Mouse (Mus musculus) erythroid progenitor cell, adult 5-6 weeks (primary cell): Measurements from ENCODE around the gene Copz2. TPM values are rescaled to one million over a fixed set of nuclear protein-coding genes. Genes with fewer than 3 reads are reported as not detected.

Experiments
- ATAC-seq: replicated peaks from 2 replicates; pipeline ENCODE4 v1.8.0; 2016; ENCODE audit warnings: moderate number of reproducible peaks, mild to moderate bottlenecking, moderate TSS enrichment, inconsistent platforms; ENCODE audit not compliant: poor library complexity, low FRiP score, severe bottlenecking
- total RNA-seq, 2 experiments: library from RNA; stranded (forward) in 1 of 2; stranded (reverse) in 1 of 2; fragments of 150-400 nt in 1 of 2; fragments of 186-747, 209-891 nt in 1 of 2; gene quantifications; 2 replicates each; pipeline versions ENCODE4 v1.2.3 to v1.2.4; 2015 to 2017; ENCODE audit warnings: low replicate concordance in 2 of 2

Copz2 gene
- total RNA-seq, 2 experiments from 2014 or later = not detected

- no peak for ATAC-seq
Measured at GRCm38 (mm10) chr11:96893203-96893842, 43.7 kb downstream of the Copz2 start.

- ATAC-seq = no peak
Measured at GRCm38 (mm10) chr11:96895886-96896285, 46.2 kb downstream of the Copz2 start.

DNA sequence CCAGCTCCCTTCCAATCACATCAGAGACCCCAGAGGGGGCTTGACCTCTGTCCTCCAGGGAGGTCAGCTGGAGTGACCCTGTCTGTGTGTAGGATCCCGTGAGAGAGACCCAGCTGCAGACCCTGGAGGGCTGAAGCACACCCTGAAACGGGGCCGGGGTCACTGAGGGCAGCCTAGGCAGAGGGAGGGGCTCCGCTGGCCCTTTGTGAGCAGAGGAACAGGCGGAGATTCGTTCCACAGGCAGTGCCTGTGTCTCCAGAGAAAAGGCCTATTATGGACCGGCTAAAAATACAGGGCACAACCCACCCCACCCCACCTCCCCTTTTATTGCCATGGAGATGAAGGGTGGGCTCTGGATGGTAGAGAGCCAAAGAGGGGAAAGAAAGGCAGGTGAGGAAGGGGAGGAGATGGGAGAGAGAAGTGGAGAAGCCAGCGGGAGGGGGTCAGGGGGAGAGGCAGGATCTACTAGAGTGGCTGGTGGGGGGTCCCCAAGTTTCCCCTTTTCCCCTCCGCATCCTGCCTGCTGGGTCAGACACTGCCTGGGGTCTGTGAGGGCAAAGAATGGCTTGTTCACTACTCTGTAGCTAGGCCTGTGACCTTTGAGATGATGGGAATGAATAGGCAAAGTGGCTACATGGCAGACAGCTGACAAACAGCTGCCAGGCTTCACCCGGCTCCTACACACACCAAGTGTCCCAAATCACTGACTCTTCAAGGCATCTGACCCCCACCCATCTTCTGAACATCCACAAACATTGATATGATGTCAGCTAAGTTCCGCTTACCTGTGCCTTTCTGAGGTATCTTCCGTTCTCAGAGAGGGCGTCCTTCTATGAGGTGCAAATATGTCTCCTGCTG, 50.0 kb downstream of the Copz2 start:
- ATAC-seq = no peak

DNA sequence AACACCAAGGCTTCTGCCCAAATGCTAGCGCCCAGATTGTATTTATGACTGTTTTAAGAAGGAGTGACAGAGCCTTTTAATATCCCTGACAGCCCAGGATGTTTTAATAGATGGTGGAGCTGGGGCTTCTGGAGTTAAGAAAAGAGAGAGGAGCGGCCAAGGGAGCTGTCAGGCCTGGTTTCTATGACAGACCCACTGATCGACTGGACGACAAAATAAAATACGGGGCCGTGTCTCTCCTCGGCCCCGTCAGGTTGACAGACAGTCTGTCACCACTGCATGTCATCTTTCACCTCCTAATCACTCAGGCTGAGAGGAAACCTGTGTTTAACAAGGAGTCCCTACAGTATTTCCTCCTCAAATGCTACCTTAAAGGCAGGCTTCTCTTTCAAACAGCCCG, 51.7 kb downstream of the Copz2 start:
- no peak for ATAC-seq

DNA sequence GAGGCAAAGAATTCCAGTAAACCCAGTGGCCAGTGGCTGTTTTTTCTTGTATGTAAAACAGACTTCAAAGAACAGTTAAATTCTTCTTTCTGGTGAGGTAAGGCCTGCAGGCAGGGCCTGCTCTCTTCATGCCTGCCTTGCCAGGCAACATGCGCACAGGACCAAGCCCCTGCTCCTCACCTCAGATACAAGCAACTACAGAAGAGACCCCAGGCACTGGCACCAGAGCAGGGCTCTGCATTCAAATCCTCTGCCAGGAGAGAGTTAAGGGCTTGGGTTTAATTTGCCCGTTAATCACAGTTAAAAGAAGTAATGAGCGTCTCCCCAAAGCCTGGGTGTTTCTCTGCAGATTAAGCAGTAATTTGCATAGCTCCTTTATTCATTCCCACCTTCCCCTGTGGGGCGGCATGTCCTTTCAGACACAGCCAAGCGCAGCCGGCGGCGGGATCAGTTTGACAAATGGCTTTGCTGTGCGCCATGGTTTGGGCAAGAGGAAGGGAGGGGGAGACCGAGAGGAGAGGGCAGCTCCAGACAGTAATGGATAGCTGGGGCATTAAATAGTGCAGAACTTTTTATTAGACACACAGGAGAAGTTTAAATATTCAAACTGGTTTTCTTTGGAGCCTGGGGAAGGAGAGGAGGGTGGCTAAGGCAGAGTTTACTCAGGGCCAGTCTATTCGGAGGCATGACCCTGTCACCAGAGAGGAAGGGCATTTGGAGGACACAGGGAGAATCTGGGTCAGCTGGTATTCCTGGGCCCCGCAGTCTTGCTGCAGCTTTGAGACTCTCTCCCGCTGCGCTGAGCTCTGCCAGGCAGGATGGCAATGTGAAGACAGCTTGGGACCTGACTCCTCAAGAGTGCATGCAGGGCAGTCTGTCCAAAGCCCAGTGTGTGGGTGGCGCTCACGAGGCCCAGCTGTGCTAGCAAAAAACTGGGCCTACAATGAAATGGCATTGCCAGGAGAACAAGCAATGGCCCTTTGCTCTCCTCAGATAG, 53.3 kb downstream of the Copz2 start:
- no peak for ATAC-seq

GRCm38 (mm10) chr11:96906431-96907161, 56.9 kb downstream of the Copz2 start:
- ATAC-seq = no peak

GRCm38 (mm10) chr11:96908594-96908993, 58.9 kb downstream of the Copz2 start:
- no peak for ATAC-seq

- ATAC-seq = peak; percentile 71
Measured at GRCm38 (mm10) chr11:96910003-96910402, 60.3 kb downstream of the Copz2 start.

Other genes with a start within 250 kb of the Copz2 start
- 14.4 and 31.9 TPM in 2 replicates for gene Snx11, start 72.3 kb upstream of the Copz2 start, total RNA-seq (2015; ENCODE audit: low replicate concordance)
- gene Snx11, start 72.3 kb upstream of the Copz2 start, total RNA-seq (2017; ENCODE audit: low replicate concordance) = 36.2 and 49.7 TPM in 2 replicates
- gene Cbx1, start 60.7 kb upstream of the Copz2 start, total RNA-seq (2015; ENCODE audit: low replicate concordance) = 41.5 and 60.9 TPM in 2 replicates
- 60.8 and 75.6 TPM in 2 replicates for gene Cbx1, start 60.7 kb upstream of the Copz2 start, total RNA-seq (2017; ENCODE audit: low replicate concordance)
- gene Nfe2l1, start 19.9 kb upstream of the Copz2 start, total RNA-seq (2015; ENCODE audit: low replicate concordance) = 34.4 and 34.6 TPM in 2 replicates
- gene Nfe2l1, start 19.9 kb upstream of the Copz2 start, total RNA-seq (2017; ENCODE audit: low replicate concordance) = 34.8 and 37.4 TPM in 2 replicates
- 7.9 and 9.6 TPM in 2 replicates for gene Cdk5rap3, start 66.6 kb downstream of the Copz2 start, total RNA-seq (2015; ENCODE audit: low replicate concordance)
- gene Cdk5rap3, start 66.6 kb downstream of the Copz2 start, total RNA-seq (2017; ENCODE audit: low replicate concordance) = 21.6 and 25.2 TPM in 2 replicates
- gene Prr15l, start 78.2 kb downstream of the Copz2 start, total RNA-seq (2015; ENCODE audit: low replicate concordance) = not detected in 2 replicates
- 0.26 TPM in 1 of 2 replicates, not detected in the other for gene Prr15l, start 78.2 kb downstream of the Copz2 start, total RNA-seq (2017; ENCODE audit: low replicate concordance)
- gene Pnpo, start 94.1 kb downstream of the Copz2 start, total RNA-seq (2015; ENCODE audit: low replicate concordance) = 57.0 and 70.6 TPM in 2 replicates
- gene Pnpo, start 94.1 kb downstream of the Copz2 start, total RNA-seq (2017; ENCODE audit: low replicate concordance) = 74.7 and 92.1 TPM in 2 replicates
- gene Sp2, start 133.1 kb downstream of the Copz2 start, total RNA-seq (2015; ENCODE audit: low replicate concordance) = 52.4 and 62.0 TPM in 2 replicates
- 13.1 and 27.8 TPM in 2 replicates for gene Sp2, start 133.1 kb downstream of the Copz2 start, total RNA-seq (2017; ENCODE audit: low replicate concordance)
- not detected in 2 replicates for gene Sp6, start 163.5 kb downstream of the Copz2 start, total RNA-seq (2015; ENCODE audit: low replicate concordance)
- gene Sp6, start 163.5 kb downstream of the Copz2 start, total RNA-seq (2017; ENCODE audit: low replicate concordance) = not detected in 2 replicates
- not detected in 2 replicates for gene Scrn2, start 180.1 kb downstream of the Copz2 start, total RNA-seq (2015; ENCODE audit: low replicate concordance)
- gene Scrn2, start 180.1 kb downstream of the Copz2 start, total RNA-seq (2017; ENCODE audit: low replicate concordance) = not detected in 2 replicates
- not detected in 2 replicates for gene Lrrc46, start 191.5 kb downstream of the Copz2 start, total RNA-seq (2015; ENCODE audit: low replicate concordance)
- not detected in 2 replicates for gene Lrrc46, start 191.5 kb downstream of the Copz2 start, total RNA-seq (2017; ENCODE audit: low replicate concordance)
- gene Mrpl10, start 191.7 kb downstream of the Copz2 start, total RNA-seq (2015; ENCODE audit: low replicate concordance) = 5.0 and 15.5 TPM in 2 replicates
- gene Mrpl10, start 191.7 kb downstream of the Copz2 start, total RNA-seq (2017; ENCODE audit: low replicate concordance) = 4.6 and 5.3 TPM in 2 replicates
- 1.3 and 2.9 TPM in 2 replicates for gene Osbpl7, start 200.8 kb downstream of the Copz2 start, total RNA-seq (2015; ENCODE audit: low replicate concordance)
- gene Osbpl7, start 200.8 kb downstream of the Copz2 start, total RNA-seq (2017; ENCODE audit: low replicate concordance) = 1.4 and 22.7 TPM in 2 replicates